Comparison of ENCODE assay signal across 8 mouse cellular contexts in the genomic region with DNA sequence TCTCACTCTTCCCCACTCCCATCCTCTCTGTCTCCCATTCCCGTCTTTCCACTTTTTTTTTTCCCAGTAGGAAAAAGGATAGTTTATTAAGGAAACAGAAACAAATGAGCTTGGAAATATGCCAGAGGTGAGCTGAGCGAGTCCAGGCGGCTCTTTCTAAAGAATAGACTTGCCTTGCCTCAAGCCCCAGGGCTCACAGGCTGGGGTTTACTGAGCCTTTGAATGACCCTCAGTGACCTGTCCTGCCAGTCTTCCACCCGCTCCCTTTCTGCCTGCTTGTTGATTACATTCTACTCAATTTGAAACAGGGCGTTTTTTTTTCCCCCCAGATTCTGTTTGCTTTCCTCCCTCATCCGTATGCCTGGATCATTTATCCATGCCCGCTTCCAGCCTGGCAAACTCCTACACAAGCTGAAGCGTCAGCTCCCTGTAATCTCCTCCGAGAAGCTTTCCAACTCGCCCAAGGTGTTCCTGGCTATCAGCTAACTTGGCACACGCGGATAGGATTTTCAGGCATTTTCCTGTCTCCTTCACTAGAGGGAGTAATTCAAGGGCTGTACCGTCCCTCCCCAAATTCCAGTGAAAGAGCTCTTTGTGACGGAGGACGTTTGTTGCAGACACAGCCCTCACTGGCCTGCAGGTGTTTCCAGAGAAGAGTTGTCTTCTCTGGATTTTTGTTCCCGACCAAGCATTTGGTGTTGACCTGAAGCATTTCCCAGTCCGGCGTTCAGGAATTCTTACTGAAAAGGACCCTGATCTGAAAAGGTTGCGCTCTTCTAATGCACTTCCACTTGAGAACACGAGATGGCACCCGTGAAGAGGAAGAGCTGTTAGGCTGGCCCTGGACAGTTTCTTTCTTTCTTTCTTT. TPM values are rescaled to one million over a fixed set of nuclear protein-coding genes. Genes with fewer than 3 reads are reported as not detected.
DNase-seq lines count a peak whose midpoint lies in the region; ATAC-seq and TF ChIP-seq lines count a peak whose summit lies in the region.

No protein-coding gene starts in this region.

- WGBS in embryonic facial prominence, embryonic 10.5 days: 3% methylated on average over 21 of the region's 21 CpGs
- 2% methylated on average over 21 of the region's 21 CpGs for WGBS in intestine, embryonic 16.5 days
- 5% methylated on average over 21 of the region's 21 CpGs for WGBS in midbrain, embryonic 10.5 days
- WGBS in small intestine, adult 2 months: 2% methylated on average over 21 of the region's 21 CpGs

- no peaks in the 10 kb centered on the region for H3K9me3 ChIP-seq in embryonic facial prominence, embryonic 10.5 days
- no peaks in the 10 kb centered on the region for H3K9me3 ChIP-seq in intestine, embryonic 16.5 days (ENCODE audit: control insufficient read depth, low read length)
- H3K9me3 ChIP-seq in midbrain, embryonic 10.5 days (replicated peaks): no peaks in the 10 kb centered on the region

- ATAC-seq in intestine, embryonic 16.5 days: peak; percentile 85

- intact Hi-C loops in left cerebral cortex, postnatal 25 days (cut with DNase I): loop anchor here (2.0 to 5.0 kb wide), 3 partner anchors 48 to 155 kb away; partner anchors contain the start of gene Fah

- H3K36me3 ChIP-seq in embryonic facial prominence, embryonic 10.5 days (replicated peaks): no peaks in the 10 kb centered on the region
- no peaks in the 10 kb centered on the region for H3K36me3 ChIP-seq in intestine, embryonic 16.5 days (ENCODE audit: control insufficient read depth, insufficient read depth, low read length)
- H3K36me3 ChIP-seq in midbrain, embryonic 10.5 days: no peaks in the 10 kb centered on the region
- no peaks in the 10 kb centered on the region for H3K36me3 ChIP-seq in small intestine, adult 2 months (ENCODE audit: control insufficient read depth, insufficient read depth, low read length)

- no peak; the same call in 1 of the 2 replicates for TF ChIP-seq POLR2A in small intestine, adult 2 months (IDR thresholded peaks at IDR 0.05; ENCODE audit: low read depth, low read length)

- H3K9ac ChIP-seq in intestine, embryonic 16.5 days (ENCODE audit: low read depth, low read length): peak overlapping the region; percentile 61

- H3K4me1 ChIP-seq in embryonic facial prominence, embryonic 10.5 days: peaks cover 5% of the 10 kb centered on the region
- peaks cover 6% of the 10 kb centered on the region for H3K4me1 ChIP-seq in intestine, embryonic 16.5 days (ENCODE audit: control insufficient read depth, insufficient read depth, low read length)
- peaks cover 8% of the 10 kb centered on the region for H3K4me1 ChIP-seq in midbrain, embryonic 10.5 days
- peaks cover 7% of the 10 kb centered on the region for H3K4me1 ChIP-seq in small intestine, adult 2 months (ENCODE audit: control insufficient read depth, insufficient read depth, insufficient read length, low read length)

- peaks cover 3% of the 10 kb centered on the region; the same call in 1 of the 2 replicates for H3K27me3 ChIP-seq in embryonic facial prominence, embryonic 10.5 days (replicated peaks; ENCODE audit: low read depth, poor library complexity, severe bottlenecking)
- no peaks in the 10 kb centered on the region for H3K27me3 ChIP-seq in intestine, embryonic 16.5 days (replicated peaks; ENCODE audit: control insufficient read depth, insufficient read depth, low read length)
- 0 out of 2 replicates have a peak, but pooled peaks cover 6% of the 10 kb centered on the region for H3K27me3 ChIP-seq in midbrain, embryonic 10.5 days (ENCODE audit: low read depth, poor library complexity, severe bottlenecking)
- H3K27me3 ChIP-seq in small intestine, adult 2 months (ENCODE audit: control insufficient read depth, insufficient read depth, low read length): no peaks in the 10 kb centered on the region

- H3K4me2 ChIP-seq in intestine, embryonic 16.5 days (ENCODE audit: low read depth, low read length): peak overlapping the region; percentile 86

- peak; percentile 44 for DNase-seq in 3134 (ENCODE audit: extremely low read depth, insufficient read length, low spot score)
- DNase-seq in adrenal gland, postnatal 10 days: peak; percentile 75
- DNase-seq in embryonic facial prominence, embryonic 10.5 days (ENCODE audit: low spot score): peak; percentile 66
- peak; percentile 92 for DNase-seq in gonadal fat pad, adult 2 months (ENCODE audit: low read depth)
- peak; percentile 58 to 79 for DNase-seq in left cerebral cortex, postnatal 25 days (ENCODE audit: low spot score in 2 of 2)
- peak; percentile 68 for DNase-seq in midbrain, embryonic 10.5 days (ENCODE audit: low spot score)

- H3K27ac ChIP-seq in embryonic facial prominence, embryonic 10.5 days (replicated peaks): peak overlapping the region; percentile 70; the same call in 1 of the 2 replicates
- H3K27ac ChIP-seq in intestine, embryonic 16.5 days (ENCODE audit: low read length): no peak overlapping the region
- peak overlapping the region; percentile 83 for H3K27ac ChIP-seq in midbrain, embryonic 10.5 days (replicated peaks)
- no peak overlapping the region for H3K27ac ChIP-seq in small intestine, adult 2 months (ENCODE audit: insufficient read depth, low read depth, low read length)

- H3K4me3 ChIP-seq in embryonic facial prominence, embryonic 10.5 days: peak overlapping the region; percentile 57
- peak overlapping the region; percentile 53 for H3K4me3 ChIP-seq in intestine, embryonic 16.5 days (ENCODE audit: low read length)
- H3K4me3 ChIP-seq in midbrain, embryonic 10.5 days: peak overlapping the region; percentile 54
- peak overlapping the region; percentile 44 for H3K4me3 ChIP-seq in small intestine, adult 2 months (ENCODE audit: low read depth, low read length)

- TF ChIP-seq CTCF in small intestine, adult 2 months (IDR thresholded peaks at IDR 0.05; ENCODE audit: extremely low read depth, insufficient read length, insufficient replicate concordance, low read depth, low read length): peak; percentile 79; the same call in 1 of the 2 replicates

RNA-seq across cellular contexts. Expression of gene Zfand6, which starts 59.9 kb away (rescaled TPM):
- total RNA-seq in adrenal gland, postnatal 10 days (2021): 100 to 1,000 TPM; 138 to 143 TPM
- 158 and 162 TPM in 2 replicates for polyA plus RNA-seq in embryonic facial prominence, embryonic 10.5 days (2016; fragmentation: Nextera tagmentation; extraction: Ambion mirVana)
- polyA plus RNA-seq in gonadal fat pad, adult 2 months (2012; rRNA removed): 98.0 and 128 TPM in 2 replicates
- polyA plus RNA-seq in intestine, embryonic 16.5 days (2015; fragmentation: Nextera tagmentation; extraction: Ambion mirVana): 160 and 163 TPM in 2 replicates
- 10 to 100 TPM; 61.2 to 64.7 TPM for total RNA-seq in left cerebral cortex, postnatal 25 days (2021)
- 162 and 185 TPM in 2 replicates for polyA plus RNA-seq in midbrain, embryonic 10.5 days (2016; fragmentation: Nextera tagmentation; extraction: Ambion mirVana)
- 40.7 and 73.8 TPM in 2 replicates for polyA plus RNA-seq in small intestine, adult 2 months (2012; rRNA removed)

Comparison
In these comparisons a context has a peak if more than half of its experiments do, and no peak if none do; other contexts are left out.
1. H3K27ac ChIP-seq: peak in embryonic facial prominence, embryonic 10.5 days (single experiment) and midbrain, embryonic 10.5 days (single experiment); none in intestine, embryonic 16.5 days (single experiment) and small intestine, adult 2 months (single experiment).
2. Peak in every context shown above with its lines, with median percentiles within 50 percentile points of each other: DNase-seq and H3K4me3 ChIP-seq.